Mouse (Mus musculus) adrenal gland, adult 18-20 months (tissue): ENCODE results near the gene 1700040F15Rik. TPM values are rescaled to one million over a fixed set of nuclear protein-coding genes. Genes with fewer than 3 reads are reported as not detected.
"Not testable (repeated sequence)": the region's sequence is repeated elsewhere in the genome, so short reads cannot be mapped to it uniquely, and the experiment has no call there.

Experiments
- DNase-seq, 2 experiments: peaks; one replicate each; pipeline ENCODE4 v3.0.0; 2021 to 2022; ENCODE audit warnings: low spot score in 2 of 2
- long read RNA-seq, 2 experiments: library from polyadenylated mRNA; stranded (forward); transcript quantifications; one replicate each; pipeline ENCODE4 v2.0.0; 2021
- total RNA-seq, 2 experiments: library from RNA; stranded (reverse); gene quantifications; 1 replicate in 1 of 2; 2 replicates in 1 of 2; pipeline ENCODE4 v1.2.3; 2021

Gene 1700040F15Rik
- total RNA-seq: not detected
- long read RNA-seq, experiment 1: 0 reads
- long read RNA-seq, experiment 2: 0 reads

DNA sequence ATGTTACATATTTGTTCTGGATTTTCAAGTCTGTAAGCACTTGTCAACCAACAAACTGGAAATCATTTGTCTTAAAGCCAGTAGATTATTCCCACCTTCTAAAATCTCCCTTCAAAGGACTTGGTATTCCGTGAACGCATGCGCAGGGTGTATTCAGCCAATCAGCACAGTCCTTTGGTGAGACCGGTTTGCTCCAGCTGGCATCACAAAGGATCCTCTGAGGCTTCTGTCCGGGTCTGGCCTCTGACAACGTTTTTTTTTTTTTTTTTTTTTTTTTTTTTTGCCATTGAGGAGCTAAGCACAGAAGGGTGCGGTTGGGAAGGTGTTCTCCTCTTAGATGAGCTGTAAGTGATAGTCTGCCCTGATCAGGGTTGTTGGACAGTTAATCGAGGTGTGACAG, at the start of gene 1700040F15Rik:
TSS of gene 1700040F15Rik (plus strand) at position 301 of the 400 bp plus-strand sequence.
- DNase-seq: not testable (repeated sequence)
